Mouse (Mus musculus) T-helper 1 cell (primary cell): ENCODE results near the gene Ccdc28b.

Experiments
- in situ Hi-C: fragments of 300-600 bp; cut with MboI, MseI; formaldehyde crosslinking; loops from one replicate; pipeline ENCODE4 v1.15.1; 2025; ENCODE audit warnings: high pct_unique_total_duplicates

Gene Ccdc28b

DNA sequence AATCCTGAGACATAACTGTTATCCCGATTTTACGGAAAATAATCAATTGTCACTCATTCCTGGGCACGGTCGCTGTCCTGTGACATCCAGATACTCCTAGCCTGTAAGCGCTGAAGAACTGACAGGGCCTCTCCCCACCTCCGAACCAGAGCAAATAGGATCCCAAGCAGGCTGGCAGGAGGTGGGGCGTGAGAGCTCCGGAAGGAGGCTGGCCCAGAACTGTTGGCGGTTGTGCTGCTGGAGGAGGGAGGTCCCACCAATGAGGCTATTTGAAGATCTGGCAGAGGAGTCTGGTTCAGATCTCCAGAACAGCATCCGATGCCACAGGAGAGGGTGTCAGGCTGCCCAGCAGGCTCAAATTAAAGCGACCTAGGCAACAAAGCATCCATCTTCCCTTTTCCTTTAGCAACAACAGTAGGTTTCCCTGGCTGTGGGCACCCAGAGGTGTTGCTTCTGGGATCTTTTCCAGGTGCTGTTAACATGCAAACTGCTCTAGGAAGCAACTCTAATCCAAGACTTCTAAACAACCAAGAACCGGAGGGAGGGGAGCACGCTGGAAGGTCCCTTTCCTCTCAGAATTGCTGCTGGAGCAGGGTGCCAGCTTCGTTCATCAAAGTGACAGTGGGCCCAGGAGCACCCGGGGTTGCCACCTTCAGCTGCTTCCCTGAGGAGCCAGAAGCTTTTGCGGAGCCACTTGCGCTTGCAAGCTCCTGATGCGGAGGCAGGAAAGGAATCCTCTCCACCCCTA lies 708 bp upstream of the Ccdc28b start:
- in situ Hi-C loops = no loop called here

DNA sequence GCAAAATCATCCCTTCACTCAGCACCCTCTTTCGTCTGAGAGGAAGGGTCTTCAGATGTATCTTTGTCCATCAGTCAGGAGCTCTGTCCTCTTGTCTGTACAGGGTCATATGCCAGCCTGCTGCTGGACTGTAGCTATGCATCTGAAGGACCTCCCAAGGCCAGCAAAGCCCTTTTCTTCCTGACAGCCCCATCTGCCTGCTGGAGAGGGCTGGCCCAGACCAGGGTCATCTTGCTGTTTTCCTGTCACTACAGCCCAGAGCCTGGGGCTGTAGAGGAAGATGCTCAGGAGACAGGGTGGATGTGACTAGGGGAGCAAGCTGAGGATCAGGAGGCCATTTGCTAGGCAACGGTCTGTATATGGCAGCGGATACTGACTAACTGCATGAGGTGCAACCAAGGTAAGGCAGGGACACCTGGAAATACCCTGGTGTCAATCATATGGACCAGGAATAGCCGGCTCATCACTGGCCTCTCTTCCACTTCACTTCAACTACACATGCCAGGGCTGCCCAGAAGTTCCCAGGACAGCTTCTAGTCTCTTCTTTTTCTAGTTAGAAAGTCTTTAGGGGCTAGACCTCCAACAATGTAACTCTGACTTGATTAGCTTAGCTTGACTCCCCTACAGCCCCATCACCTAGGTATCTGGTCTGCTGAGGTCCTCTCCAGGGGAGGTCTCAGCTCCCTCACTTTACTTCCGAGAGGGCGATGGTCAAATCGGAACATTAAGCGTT lies 778 bp downstream of the Ccdc28b start:
- in situ Hi-C loops = no loop called here

DNA sequence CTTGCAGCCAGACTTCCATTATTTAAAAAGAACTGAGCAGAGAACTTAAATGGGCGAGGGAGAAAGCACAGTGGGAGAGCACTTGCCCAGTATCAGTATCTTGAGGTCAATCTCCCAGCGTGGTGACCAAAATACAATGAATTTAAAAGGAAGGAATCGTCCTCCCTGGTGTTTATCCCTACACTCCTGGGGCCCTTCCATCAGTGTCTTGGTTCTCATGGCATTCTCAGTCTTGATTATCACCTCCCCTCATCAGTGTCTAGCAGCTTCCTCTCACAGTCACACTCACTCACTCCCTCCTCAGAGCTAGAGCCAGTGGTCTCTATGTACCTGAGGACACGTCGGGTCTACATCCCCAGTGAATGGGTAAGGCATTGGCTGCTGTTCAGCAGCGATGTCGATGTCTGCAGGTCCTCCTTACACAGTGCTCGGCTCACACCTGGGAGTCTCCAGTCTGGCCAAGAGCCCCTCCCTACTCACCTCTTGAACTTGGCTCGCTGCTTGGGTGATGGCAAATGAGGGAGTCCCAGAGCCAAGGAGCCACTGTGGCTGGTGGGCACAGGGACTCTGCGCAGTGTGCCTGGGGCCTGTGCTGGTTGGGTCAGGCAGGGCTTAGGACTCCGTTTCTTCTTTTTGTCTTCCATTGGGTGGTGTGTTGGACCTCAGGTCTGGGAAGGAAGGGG lies 1.5 kb downstream of the Ccdc28b start:
- in situ Hi-C loops = no loop called here

DNA sequence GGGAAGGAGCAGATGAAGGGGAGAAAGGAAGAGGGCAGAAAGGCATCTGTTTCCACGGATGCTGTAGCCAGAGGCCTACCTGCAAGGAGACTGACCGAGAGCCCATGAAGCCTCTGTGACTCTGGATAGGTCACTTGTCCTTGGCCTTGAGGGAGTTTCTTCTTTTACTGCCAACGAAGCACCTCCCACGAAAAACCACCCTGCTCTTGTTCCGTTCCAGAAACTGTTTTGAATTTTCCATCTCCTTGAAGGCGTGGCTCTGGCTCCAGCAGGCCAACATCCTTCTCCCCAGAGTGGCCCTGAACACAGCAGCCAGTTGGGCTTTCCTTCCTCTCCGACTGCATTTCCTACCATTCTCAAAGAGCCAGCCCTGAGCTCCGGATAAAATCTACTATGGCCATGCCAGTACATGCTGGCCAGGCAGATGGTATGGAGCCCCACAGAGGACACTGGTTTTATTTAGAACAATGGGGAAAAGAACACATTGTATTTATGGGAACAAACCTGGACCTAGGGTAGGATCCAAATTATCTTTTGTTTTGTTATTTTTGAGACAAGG lies 2.4 kb downstream of the Ccdc28b start:
- in situ Hi-C loops = no loop called here

DNA sequence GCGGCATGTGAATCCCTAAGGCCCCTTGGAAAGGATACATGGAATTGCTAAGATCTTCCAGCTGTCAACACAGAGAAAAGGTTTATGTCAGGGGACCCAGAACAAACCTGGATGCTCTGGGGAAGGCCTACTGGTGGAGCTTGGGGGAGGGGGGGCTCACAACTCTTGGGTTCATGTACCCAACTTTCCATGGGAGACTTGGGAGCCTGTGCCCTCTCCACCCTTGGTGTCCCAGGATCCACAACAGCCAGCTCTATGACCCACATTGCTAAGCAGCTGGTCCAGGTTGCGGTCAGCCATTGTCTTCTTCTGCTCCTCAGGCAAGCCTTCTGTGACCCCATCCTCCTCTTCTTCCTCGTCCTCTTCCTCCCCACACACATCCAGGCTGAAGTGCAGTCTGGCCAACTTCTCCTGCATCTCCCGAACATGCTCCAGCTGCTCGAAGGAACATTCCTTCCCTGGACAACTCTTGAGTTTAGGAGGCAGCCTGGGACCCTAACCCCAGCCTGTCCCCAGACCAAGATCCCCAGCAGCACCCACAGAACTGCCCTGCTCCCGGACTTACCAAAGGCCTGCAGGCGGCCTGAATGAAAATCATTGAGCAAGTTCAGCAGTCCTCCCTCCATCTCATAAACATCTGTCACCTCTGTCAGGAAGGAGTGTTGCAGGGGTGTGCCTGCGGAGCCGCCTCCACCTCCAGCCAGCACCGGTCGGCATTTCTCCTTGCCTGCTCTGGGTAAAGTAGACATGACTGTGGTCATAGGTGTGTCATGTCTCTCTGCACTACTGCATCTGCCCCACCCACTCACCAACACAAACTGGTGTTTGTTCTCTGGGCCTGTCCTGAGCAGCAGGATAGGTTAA lies 3.1 kb downstream of the Ccdc28b start:
- in situ Hi-C loops = no loop called here

DNA sequence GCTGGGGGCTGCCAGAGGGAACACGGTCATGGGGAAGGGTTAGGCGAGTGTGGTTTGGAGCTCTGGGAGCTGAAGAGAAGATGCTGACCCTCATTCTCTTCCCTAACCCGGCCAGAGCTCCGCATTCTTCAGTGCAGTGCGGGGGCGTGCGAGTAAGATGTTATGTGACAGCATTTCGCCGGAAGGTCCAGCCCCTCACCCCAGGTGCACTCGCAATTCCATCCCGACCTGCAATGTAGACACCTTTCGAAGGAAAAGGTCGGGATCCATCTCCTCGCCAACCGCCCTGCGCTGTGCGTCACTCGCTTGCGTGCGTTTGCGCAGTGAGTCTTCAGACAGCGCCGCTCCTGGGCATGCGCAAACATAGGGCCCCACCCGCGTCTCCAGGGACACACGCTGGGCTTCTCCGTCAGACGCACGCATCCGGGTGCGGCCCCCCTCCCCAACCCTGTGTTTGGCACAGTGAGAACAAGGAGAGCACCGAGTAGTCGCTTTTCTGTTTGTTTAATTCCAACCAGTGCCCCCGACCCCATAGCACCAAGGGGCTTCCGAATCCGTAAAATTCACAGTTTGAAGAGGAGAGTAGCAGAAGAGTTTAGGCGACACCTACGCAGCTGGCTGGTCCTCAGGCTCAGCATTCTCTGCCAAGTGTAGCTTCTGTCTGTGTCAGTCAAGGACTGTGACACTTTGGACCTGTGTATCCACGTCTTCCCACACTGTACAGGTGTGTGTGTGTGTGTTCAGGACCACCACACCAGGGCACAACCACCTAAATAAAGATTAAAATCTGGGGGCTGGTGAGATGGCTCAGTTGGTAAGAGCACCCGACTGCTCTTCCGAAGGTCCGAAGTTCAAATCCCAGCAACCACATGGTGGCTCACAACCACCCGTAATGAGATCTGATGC lies 4.7 kb downstream of the Ccdc28b start, which contains the start of gene Iqcc:
Gene Iqcc (minus strand): TSS at position 314 of the 906 bp plus-strand sequence.
- in situ Hi-C loops = no loop called here

DNA sequence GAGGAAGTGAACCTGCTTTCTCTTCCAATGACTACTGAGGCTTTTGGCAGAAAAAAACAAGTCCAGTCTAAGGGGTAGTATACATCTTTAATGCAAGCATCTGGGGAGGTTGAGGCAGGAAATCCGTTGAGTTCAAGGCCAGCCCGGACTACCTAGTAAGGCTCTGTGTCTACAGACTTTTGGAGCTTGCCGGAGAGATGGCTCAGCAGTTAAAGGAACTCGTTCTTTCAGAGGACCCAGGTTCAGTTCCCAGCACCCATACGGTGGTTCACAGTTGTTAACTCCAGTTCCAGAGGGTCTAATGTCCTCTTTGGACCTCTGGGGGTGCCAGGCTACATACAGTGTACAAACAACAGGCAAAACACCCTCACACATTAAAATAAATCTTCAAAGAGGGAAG lies 5.7 kb downstream of the Ccdc28b start:
- in situ Hi-C loops = no loop called here

DNA sequence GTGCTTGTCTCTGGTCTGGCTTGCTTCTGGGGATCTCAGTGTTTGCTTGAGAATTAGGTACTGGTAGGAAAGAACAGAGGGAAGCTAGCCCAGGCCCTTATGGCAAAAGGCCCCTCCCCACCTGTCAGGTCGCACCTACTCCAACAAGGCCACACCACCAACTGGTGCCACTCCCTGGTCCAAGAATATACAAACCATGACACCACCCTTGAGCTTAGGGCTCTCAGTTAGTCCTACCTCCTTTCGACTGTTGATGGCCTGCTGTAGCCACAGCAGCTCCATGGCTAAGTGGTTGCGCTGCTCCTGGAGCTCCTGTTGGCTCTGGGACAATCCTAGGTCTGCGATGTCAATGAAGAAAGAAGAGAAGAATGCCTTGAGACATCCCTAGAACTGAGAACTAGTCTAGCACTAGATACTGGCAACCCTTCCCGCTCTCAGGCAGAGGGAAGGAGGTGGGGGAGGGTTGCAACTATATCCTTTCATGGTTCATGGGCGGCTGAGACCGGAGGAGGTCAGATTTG lies 6.6 kb downstream of the Ccdc28b start:
- in situ Hi-C loops = no loop called here

DNA sequence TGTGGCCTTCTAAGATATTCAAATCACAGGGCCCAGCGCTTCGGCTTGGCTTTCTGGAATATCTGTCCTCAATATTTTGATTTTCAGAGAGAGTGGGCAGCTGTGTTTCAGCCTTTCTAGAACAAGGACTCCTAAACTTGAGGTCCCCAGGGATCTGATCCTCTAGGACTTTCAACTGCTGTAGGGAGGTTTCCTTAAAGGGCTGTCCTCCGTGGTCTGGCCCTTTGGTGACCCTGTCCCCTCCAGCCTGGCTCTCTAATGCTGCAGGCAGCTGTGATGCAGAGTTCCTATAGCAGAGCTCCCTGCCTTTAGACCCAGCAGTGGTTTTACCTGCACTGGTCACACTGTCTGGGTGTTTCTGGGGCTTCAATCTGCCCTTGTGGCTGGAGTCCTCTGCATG lies 7.1 kb downstream of the Ccdc28b start:
- in situ Hi-C loops = no loop called here

DNA sequence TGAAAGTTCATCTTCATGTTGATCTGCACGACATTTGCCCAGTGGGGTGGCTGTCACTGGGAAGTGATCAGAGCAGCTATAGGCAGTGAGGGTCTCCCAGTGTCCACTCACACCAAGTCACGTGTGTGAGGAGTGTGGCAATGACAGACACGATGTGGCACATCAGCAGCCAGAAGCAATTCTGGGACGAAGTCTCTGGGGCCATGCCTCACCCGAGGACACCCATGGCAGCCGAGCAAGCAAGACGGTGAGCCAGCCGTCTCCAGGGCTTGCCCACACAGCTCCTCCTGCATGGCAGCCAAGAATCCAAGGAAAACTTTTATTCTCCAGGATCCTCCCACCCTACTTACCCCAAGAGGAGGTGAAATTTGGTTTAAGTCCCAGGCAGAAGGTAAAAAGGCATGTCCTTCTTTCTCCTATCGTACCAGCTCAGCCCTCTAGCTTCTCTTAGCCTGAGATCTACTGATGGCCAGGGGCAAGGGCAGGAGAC lies 7.9 kb downstream of the Ccdc28b start:
- in situ Hi-C loops = no loop called here

DNA sequence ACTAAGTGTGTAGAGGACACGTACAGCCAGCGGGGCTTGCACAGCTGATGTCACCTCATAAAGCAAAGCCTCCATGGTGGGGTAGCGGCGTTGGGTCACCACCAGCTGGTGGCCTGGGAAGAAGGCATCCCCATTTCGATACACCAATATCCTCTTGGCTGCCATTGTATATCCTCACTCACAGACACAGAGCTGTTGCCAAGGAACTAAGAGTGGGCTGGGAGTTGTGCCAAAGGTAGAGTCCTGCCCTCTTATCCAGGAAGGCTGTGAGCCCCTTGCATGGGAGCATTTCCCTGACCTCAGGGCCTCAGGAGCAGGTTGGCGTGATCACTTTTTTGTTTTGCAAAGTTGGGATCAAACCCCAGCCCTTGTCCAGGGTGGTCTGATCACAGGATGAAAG lies 9.7 kb downstream of the Ccdc28b start, which contains the start of gene Dcdc2b:
Gene Dcdc2b (minus strand): TSS at position 165 of the 400 bp plus-strand sequence.
- in situ Hi-C loops = loop anchor here (5.0 kb wide), 1 partner anchor 67 kb away; no protein-coding TSS in a partner anchor

DNA sequence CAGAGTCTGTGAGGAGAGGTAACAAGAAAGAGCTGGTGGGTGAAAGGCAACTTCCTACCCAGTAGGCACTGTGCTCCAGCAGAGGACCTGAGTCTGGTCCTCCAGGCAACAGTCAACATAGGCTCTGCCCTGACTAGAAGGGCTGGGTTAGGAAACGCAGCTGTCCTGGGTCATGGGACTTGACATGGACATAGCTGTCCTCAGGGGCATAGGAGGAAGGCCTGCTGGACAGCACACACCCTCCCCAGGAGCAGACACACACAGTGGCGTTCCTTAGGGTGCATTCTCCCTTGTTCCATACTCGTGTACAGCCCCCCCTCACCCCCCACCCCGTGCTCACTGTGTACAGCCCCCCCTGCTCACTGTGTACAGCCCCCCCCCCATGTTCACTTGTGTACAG lies 13.3 kb downstream of the Ccdc28b start:
- in situ Hi-C loops = loop anchor here (5.0 kb wide), 1 partner anchor 63 kb away; no protein-coding TSS in a partner anchor

DNA sequence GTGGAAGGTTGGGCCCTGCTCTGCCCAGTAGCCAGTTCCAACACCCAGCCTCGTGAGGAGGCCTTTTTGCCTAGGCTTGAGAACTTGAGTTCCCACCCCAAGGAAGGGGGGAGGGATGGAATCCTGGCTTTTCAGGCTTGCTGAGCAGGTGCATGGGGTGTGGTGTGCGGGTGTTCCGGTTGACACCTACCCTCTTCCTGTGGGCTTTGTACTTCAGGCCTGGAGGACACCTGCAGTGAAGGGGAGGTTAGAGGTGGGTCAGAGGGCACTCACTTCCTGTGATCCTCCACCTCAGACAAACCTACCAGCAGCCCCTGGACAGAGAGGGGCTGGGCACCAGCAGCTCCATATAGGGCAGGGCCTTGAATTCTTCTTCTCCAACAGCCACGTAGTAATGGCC lies 13.7 kb downstream of the Ccdc28b start:
- in situ Hi-C loops = loop anchor here (5.0 kb wide), 1 partner anchor 63 kb away; no protein-coding TSS in a partner anchor

DNA sequence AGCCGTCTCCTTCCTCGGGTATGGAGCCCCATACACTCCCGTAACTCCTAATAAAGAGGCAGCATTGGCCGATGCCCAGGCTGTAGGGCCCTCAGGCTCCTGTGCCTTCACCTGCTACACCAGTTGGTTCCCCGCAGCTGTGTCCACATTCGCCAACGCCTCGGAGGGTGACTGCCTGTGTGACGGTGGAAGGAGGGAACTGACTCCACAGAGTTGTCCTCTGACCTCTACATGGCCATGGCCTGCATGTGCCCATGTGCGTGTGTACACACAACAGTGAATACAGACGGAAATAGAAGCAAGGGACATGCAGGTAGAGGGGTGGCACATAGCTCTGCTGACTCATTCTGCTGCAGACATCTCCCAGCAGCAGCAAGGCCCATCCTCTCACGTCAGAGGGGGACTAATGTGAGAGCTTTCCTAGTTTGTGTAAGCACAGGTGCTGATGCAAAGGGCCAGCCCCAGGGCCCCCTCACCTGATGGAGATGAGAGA lies 14.6 kb downstream of the Ccdc28b start:
- in situ Hi-C loops = no loop called here

DNA sequence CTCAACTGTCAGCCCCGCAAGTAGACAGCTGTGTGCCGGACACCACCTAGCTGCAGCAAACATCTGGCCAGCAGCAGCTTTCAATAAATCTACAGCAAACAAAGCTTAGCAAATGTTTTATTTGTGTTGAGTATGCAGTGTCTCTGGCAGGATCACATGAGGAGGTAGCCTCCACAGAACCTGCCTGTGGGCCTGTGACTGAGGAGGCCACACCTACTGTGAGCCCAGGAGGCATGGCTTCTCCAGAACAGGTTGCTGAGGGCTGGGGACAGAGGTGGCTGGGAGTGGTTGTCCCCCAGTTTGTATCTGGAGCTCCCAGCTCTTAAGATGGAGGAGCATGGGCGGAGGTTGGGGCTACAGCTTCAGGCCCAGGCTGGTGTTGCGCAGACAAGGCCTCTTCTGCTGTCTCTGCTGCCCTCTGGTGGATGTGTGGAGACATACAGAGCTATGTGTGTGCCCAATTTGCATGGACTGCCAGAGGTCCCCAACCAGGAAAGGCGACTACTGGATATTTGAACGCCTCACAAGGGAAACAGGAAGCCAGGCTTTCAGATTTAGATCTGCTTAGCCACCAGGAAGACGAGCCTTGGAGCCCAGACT lies 15.2 kb downstream of the Ccdc28b start:
- in situ Hi-C loops = no loop called here

DNA sequence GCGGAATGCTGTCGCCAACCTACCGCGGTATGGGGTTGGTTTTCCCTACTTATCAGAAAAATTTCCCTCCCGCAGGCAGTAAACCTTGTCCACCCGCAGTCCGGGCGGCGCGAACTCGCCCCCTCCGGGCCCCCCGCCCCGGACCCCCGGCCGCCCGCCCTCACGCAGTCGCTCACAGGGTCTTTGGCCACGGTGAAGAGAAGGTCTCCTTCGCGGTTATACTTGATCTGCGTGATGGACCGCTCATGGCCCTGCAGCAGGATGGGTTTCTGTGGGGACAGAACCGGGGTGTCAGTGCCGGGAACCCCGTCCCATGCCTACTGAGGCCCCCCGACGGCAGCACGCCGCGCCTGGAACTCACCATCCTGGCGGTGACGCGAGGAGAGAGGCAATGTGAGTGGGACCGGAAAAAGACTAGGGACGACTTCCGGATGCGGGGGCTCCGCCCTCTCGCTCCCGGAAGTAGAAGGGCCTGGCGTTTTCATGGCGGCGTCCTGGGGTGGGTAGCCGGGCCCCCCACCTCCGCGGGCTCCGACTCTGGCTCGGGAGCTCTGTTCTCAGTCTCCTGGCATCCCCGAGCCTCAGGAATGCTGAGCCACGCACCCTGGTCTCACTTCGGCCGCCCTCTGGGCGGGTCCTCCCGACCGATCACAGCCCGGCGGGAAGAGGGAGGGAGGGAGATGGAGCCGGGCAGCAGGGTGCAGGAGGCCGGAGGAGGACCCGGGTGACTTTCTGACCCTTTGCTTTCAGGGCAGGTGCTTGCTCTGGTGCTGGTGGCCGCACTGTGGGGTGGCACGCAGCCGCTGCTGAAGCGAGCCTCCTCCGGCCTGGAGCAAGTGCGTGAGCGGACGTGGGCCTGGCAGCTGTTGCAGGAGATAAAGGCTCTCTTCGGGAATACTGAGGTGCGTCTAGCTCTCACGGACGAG lies 23.3 kb downstream of the Ccdc28b start, which contains the start of the genes Eif3i and Tmem234:
Gene Eif3i (minus strand): TSS at position 416 of the 926 bp plus-strand sequence.
Gene Tmem234 (plus strand): TSS at position 436 of the 926 bp plus-strand sequence.
- in situ Hi-C loops = no loop called here

DNA sequence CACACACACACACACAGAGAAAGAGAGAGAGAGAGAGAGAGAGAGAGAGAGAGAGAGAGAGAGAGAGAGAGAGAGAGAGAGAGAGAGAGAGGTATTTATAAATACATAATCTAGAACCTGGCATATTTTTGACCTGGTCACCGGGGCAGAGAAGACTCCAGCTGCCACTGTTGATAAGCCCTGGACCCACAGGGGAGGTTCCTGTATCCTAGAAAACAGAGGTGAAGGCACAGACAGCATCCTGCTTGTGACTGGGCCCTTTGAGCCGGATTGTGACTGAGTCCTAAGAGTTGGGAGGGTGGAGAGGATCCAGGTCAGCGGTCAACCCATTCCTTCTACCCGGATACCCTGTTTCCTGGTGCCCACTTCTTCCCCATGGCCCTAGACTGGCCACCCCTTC lies 34.9 kb downstream of the Ccdc28b start:
- in situ Hi-C loops = no loop called here

DNA sequence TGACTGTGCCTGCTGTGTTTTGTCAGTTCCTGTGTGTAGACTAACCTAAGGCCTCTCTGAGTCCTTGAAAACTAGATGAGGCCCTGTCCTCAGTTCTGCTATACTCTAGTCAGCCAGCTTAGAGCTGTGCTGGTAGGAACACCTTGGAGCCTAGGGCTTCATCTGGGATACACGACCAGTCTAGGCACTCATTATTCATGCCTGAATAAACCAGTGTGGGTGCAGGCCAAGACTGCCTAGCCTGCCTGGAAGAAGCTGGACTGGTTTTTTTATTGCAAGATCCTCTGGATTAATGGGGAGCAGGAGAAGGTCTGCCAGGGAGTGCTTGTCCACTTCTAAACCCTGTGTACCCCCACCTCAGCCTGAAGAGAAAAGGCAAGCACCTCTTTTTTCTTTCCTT lies 36.8 kb downstream of the Ccdc28b start:
- in situ Hi-C loops = no loop called here
